Mouse (Mus musculus) adrenal gland, postnatal 36 days (tissue): ENCODE data around the gene Rabepk. TPM values are rescaled to one million over a fixed set of nuclear protein-coding genes. Genes with fewer than 3 reads are reported as not detected.
A peak's percentile ranks its signal among the peaks of the same experiment; 100 is the strongest.
"Not testable (repeated sequence)": the region's sequence is repeated elsewhere in the genome, so short reads cannot be mapped to it uniquely, and the experiment has no call there.

ENCODE experiments used
- DNase-seq, 2 experiments: peaks; one replicate each; pipeline ENCODE4 v3.0.0; 2021; ENCODE audit warnings: mixed read lengths in 1 of 2
- total RNA-seq, 2 experiments: library from RNA; stranded (reverse); gene quantifications; 2 replicates each; pipeline ENCODE4 v1.2.3; 2021

Gene Rabepk
- total RNA-seq, 2 experiments from 2014 or later, result 27.6 to 29.7 TPM

- no peak for DNase-seq
Measured at GRCm38 (mm10) chr2:34804815-34805214, 5.1 kb upstream of the Rabepk start.

- no peak for DNase-seq
Measured at GRCm38 (mm10) chr2:34804172-34804571, 4.5 kb upstream of the Rabepk start.

DNA sequence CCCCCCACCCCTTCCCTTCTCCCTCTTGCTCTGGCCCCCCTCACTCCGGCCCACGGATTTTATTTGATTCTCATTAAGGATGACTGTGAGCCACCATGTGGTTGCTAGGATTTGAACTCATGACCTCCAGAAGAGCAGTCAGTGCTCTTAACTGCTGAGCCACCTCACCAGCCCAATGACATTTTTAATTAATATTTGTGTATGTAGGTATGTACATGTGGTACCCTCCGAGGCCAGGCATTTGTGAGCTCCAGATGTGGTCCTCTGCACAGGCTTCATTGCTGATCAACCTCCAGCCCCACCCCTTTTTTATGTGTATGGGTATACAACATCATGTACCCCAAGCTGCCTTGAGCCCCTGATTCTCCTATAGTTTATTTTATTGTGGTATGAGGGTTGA, 4.0 kb upstream of the Rabepk start:
- no peak for DNase-seq

DNA sequence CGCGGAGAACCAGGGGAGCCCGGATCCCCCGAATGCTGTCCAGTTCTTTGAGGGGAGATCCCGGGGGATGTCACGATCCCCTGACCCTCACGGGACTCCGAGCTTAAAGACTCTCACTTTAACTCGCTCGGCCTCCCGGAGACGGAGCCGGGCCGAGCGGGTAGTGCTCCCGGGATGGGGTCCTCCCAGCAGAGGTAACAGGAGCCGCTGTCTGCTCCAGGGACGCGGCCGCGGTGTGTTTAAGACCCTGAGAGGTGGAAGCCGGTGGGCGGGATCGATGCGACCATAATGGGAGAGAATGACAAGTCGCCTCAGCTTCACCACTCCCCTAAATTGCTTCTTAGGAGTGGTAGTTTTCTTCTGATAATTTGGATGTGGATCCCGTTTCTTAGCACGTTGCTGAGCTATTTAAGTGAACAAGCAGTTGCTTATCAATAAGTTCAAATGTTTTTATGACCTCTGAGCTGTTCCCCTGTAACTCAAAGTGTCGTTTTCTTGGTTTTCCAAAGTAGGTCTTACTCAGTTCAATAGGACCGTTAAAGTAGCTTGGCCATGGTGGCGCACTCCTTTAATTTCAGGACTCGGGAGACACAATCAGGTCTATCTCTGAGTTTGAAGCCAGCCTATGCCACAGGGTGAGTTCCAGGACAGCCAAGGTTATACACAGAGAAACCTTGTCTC, 3.0 kb upstream of the Rabepk start:
- peak; percentile 29 to 43 for DNase-seq

GRCm38 (mm10) chr2:34801516-34802482, 2.1 kb upstream of the Rabepk start:
- peak; percentile 97 for DNase-seq

- no peak for DNase-seq
Measured at GRCm38 (mm10) chr2:34800371-34800770, 659 bp upstream of the Rabepk start.

- no peak for DNase-seq
Measured at GRCm38 (mm10) chr2:34795426-34795825, 4.3 kb downstream of the Rabepk start.

DNA sequence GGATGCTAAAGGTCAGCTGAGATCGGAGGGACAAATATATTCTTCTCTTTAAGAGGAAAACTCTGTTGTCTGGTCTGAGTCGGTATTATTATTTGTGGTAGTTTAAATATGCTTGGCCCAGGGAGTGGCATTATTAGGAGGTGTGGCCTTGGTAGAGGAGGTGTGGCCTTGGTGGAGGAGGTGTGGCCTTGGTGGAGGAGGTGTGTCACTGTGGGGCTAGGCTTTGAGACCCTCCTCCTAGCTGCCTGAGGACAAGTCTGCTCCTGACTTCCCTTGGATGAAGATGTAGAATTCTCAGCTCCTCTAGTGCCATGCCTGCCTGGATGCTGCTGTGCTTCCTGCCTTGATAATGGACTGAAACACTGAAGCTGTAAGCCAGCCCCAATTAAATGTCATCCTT, 5.2 kb downstream of the Rabepk start:
- no peak for DNase-seq

- not testable (repeated sequence) for DNase-seq
Measured at GRCm38 (mm10) chr2:34792543-34792942, 7.2 kb downstream of the Rabepk start.

- no peak for DNase-seq
Measured at GRCm38 (mm10) chr2:34790282-34790681, 9.4 kb downstream of the Rabepk start.

DNA sequence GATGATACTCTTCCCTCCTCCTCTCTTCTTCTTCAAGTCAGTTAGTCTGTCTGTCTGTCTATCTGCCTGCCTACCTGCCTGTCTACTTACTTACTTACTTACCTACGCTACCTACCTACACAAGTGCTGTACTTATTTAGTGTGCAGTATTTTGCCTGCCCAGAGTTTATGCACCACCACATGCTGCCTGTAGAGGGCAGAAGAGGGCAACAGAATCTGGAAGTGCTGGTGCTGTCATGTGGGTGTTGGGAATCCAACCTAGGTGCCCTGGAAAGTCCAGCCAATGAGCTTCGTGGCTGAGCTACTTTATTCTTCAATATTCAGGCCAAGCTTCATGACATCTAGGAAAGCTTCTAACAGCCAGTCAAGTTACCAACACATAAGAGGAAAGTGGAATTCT, 15.6 kb downstream of the Rabepk start:
- peak; percentile 51 to 60 for DNase-seq

DNA sequence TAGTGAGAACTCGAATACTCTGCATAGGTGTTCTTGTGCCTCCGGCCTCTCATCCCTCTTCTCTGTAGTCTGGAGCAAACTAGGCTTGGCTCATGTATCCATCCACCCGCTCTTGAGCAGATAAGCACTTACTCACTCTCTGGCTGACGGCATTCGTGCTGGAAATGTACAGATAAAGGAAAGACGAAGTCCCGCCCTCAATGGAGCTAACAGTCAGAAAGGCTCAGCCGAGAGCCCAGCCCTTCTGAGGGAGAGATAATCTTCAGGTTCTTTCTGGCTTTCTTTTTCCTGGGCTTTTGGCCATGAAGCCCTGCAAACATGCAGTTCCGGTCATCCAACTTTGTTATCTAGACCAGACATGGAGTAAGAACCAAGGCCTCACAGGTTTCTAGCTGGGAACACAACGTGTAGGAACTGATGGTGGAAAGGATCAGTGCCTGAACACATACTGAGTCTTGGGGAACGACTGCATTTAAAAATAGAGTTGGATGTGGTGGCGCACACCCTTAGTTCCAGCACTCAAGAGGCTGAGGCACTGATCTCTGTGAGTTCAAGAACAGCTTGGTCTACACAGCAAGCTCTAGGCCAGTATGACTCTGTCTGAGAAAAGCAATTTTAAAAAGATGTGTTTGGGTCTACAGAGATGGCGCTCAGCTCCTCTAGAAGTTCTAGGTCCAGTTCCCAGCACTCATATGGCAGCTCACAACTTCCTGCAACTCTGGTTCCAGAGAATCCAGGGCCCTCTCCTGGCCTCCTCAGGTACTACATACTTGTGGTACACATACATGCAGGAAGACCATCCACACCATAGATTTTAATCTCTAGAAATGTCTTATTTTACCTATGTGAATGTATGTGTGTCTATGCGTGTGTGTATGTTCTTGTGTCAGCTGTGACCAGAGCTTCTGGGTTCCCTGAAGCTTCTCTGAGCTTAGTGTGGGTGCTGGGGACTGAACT, 16.4 kb downstream of the Rabepk start:
- DNase-seq, result no peak

DNA sequence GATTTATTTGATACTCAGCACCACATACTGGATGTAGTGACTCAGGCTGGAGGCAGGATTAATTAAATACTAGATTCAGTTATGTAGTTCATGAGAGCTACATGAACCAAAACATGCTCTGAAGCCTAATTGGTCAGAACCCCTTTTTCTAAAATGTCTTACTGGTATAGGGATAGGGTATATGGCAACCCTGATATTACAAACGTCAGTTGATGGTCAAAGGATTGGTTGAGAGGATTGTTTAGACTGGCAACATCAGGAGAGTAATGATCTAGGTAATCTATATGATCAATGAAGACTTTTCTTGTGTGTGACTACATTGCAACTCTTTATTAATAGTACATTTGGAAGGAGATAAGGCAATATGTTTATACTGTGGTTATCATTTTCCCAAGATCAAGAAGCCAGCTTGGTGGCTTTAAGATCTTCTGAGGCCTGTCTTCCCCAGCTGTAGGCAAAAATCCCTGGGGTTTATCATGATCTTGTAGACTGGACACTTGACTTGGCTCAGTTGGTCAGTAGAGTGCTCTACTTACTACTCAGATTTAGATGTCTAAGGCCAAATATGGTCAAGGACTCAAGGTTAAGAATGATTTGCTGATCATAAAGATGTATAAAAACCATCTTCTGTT, 22.4 kb downstream of the Rabepk start:
- DNase-seq, result no peak

- no peak for DNase-seq
Measured at GRCm38 (mm10) chr2:34774493-34774892, 25.2 kb downstream of the Rabepk start.

- no peak for DNase-seq
Measured at GRCm38 (mm10) chr2:34773673-34774072, 26.0 kb downstream of the Rabepk start.

DNA sequence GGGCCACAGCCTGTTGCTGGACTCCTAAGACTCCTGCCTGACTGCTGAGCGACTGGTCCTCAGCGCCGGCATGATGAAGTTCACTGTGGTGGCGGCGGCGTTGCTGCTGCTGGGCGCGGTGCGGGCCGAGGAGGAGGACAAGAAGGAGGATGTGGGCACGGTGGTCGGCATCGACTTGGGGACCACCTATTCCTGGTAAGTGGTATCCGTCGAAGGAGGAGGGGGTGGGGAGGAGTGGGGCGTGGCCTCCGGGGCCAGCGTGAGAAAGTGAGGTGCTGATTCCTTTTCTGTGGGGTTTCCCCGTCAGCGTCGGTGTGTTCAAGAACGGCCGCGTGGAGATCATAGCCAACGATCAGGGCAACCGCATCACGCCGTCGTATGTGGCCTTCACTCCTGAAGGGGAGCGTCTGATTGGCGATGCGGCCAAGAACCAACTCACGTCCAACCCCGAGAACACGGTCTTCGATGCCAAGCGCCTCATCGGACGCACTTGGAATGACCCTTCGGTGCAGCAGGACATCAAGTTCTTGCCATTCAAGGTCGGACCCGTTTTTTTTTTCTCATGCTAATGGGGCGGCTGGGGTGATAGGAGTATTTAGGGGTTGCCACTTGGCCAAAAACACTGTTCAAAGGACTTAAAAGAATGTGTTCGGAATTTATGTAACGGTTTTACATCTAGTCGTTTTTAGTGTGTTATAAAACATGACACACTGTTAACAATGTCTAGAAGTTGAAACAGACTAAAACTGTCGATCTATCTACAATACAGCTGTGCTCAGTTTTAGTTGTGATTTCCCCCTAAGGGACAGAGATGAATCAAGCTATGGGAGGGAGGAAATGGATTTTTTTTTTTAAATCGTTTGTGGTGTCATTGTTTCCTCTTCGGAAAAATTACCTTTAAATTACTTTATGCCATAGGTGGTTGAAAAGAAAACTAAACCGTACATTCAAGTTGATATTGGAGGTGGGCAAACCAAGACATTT, 27.2 kb downstream of the Rabepk start:
- DNase-seq, result peak; percentile 55 to 67

DNA sequence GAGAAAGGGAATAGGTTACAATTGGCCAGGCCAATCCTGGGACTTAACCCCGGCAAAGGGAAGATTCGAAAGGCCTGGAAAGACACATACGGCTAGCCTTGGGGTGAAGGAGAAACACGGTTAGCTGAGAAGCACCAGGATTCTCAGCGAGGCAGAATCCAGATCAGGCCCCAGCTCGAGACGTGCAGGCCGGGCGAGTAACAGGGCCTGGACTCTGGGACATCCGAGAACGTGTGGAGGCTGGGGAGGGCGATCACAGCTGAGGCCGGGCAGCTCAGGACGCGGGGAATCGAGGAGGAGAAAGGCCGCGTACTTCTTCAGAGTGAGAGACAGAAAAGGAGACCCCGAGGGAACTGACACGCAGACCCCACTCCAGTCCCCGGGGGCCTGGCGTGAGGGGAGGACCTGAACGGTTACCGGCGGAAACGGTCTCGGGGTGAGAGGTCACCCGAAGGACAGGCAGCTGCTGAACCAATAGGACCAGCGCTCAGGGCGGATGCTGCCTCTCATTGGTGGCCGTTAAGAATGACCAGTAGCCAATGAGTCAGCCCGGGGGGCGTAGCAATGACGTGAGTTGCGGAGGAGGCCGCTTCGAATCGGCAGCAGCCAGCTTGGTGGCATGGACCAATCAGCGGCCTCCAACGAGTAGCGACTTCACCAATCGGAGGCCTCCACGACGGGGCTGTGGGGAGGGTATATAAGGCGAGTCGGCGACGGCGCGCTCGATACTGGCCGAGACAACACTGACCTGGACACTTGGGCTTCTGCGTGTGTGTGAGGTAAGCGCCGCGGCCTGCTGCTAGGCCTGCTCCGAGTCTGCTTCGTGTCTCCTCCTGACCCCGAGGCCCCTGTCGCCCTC, 28.1 kb downstream of the Rabepk start, which contains the start of gene Hspa5:
TSS of gene Hspa5 (plus strand) at position 603 of the 859 bp plus-strand sequence.
- peak; percentile 99 for DNase-seq

DNA sequence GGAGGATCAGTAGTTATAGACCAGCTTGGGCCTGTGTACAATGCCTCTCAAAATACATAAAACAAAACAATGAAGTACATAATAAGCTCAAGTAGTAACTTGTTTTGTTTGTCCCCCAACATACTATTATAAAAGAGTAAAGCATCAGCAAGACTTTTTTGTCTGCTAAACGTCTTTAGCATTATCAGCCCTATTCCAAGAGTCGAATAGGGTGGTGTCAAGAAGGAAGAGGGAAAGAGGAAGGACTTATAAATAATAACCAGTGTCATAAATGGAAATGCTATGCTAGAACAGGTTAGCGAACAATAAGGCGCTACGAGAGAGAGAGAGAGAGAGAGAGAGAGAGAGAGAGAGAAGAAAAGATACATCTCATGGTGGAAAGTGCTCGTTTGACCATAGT, 28.8 kb downstream of the Rabepk start:
- DNase-seq, result no peak

DNA sequence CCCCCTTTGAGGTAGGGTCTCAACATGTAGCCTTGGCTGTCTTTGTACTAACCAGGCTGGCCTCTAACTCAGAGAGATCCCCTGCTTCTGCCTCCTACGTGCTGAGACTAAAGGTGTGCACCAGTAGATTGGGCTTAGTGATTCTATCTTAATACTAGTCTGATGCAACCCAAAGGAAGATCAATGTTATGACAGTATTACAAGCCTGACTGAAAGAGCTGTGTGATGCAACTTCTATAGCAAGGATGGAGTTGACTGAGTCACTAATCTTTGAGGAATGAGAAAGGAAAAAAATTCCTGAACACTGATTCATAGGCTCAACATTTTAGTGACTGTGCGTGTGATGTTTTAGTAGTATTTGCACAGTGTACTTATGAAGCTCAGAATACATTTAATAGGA, 29.7 kb downstream of the Rabepk start:
- no peak for DNase-seq
